Mouse (Mus musculus) right cerebral cortex, postnatal 10 days (tissue): Measurements from ENCODE around the gene Flt3.
A peak's percentile ranks its signal among the peaks of the same experiment; 100 is the strongest.

Experiments used
- DNase-seq, 2 experiments: peaks; one replicate each; pipeline ENCODE4 v3.0.0; 2021; ENCODE audit warnings: low spot score in 2 of 2

Flt3 gene

GRCm38 (mm10) chr5:147354985-147355384 lies 45.3 kb downstream of the Flt3 start:
- no peak for DNase-seq

- DNase-seq, result peak; percentile 66 to 75
These were observed 46.0 kb downstream of the Flt3 start for GRCm38 (mm10) chr5:147354161-147354780.

- no peak for DNase-seq
These were observed 48.4 kb downstream of the Flt3 start for GRCm38 (mm10) chr5:147351931-147352330.

- no peak for DNase-seq
These were observed 54.3 kb downstream of the Flt3 start for GRCm38 (mm10) chr5:147345981-147346380.

GRCm38 (mm10) chr5:147343904-147344303 lies 56.4 kb downstream of the Flt3 start:
- DNase-seq, result no peak

GRCm38 (mm10) chr5:147342901-147343300 lies 57.4 kb downstream of the Flt3 start:
- DNase-seq, result no peak

GRCm38 (mm10) chr5:147340741-147341414 lies 59.4 kb downstream of the Flt3 start:
- DNase-seq, result no peak

- no peak for DNase-seq
These were observed 60.7 kb downstream of the Flt3 start for GRCm38 (mm10) chr5:147339560-147339959.

GRCm38 (mm10) chr5:147338967-147339366 lies 61.3 kb downstream of the Flt3 start:
- DNase-seq, result no peak

- no peak for DNase-seq
These were observed 67.6 kb downstream of the Flt3 start for GRCm38 (mm10) chr5:147332711-147333110.

GRCm38 (mm10) chr5:147331547-147331946 lies 68.7 kb downstream of the Flt3 start:
- peak in 1 of 2 experiments; percentile 56 for DNase-seq

- DNase-seq, result no peak
These were observed 70.3 kb downstream of the Flt3 start for GRCm38 (mm10) chr5:147329946-147330345.

GRCm38 (mm10) chr5:147327636-147328035 lies 72.7 kb downstream of the Flt3 start:
- no peak for DNase-seq

- no peak for DNase-seq
These were observed 74.4 kb downstream of the Flt3 start for GRCm38 (mm10) chr5:147325931-147326330.

- DNase-seq, result peak in 1 of 2 experiments; percentile 68
These were observed 76.9 kb downstream of the Flt3 start for GRCm38 (mm10) chr5:147323237-147323917.

GRCm38 (mm10) chr5:147322183-147322582 lies 78.1 kb downstream of the Flt3 start, which contains the start of gene Urad:
TSS of gene Urad (minus strand) at chr5:147322440.
- no peak for DNase-seq

- DNase-seq, result no peak
These were observed 80.6 kb downstream of the Flt3 start for GRCm38 (mm10) chr5:147319653-147320052.

- DNase-seq, result no peak
These were observed 82.3 kb downstream of the Flt3 start for GRCm38 (mm10) chr5:147317991-147318390.

- DNase-seq, result no peak
These were observed 83.0 kb downstream of the Flt3 start for GRCm38 (mm10) chr5:147317321-147317720.

- no peak for DNase-seq
These were observed 84.7 kb downstream of the Flt3 start for GRCm38 (mm10) chr5:147315432-147316075.

GRCm38 (mm10) chr5:147314646-147315431 lies 85.5 kb downstream of the Flt3 start:
- DNase-seq, result no peak
